Mouse (Mus musculus) G1E (cell line): Measurements from ENCODE around the gene Itprid1. TPM values are rescaled to one million over a fixed set of nuclear protein-coding genes. Genes with fewer than 3 reads are reported as not detected.

Experiments
- ATAC-seq: 2 replicates; pipeline ENCODE4 v1.8.0; 2016; ENCODE audit warnings: mild to moderate bottlenecking; ENCODE audit not compliant: insufficient number of reproducible peaks, poor library complexity, low FRiP score, severe bottlenecking; ENCODE audit errors: extremely low read depth
- DNase-seq: peaks from one replicate; pipeline ENCODE4 v3.0.0; 2012; ENCODE audit warnings: low spot score
- H3K27me3 ChIP-seq: 2 replicates; pipeline ENCODE4 v1.6.1; 2012; ENCODE audit warnings: mild to moderate bottlenecking, low read length, inconsistent platforms; ENCODE audit not compliant: insufficient read depth
- H3K36me3 ChIP-seq: replicated peaks from 2 replicates; pipeline ENCODE3; 2012; ENCODE audit warnings: mild to moderate bottlenecking, inconsistent platforms
- H3K4me1 ChIP-seq: 2 replicates; pipeline ENCODE4 v1.6.1; 2012; ENCODE audit warnings: low read depth, low read length, inconsistent platforms, mixed read lengths; ENCODE audit not compliant: insufficient read depth
- H3K4me3 ChIP-seq: 2 replicates; pipeline ENCODE4 v1.5.1; 2012; ENCODE audit warnings: low read depth, mild to moderate bottlenecking, inconsistent platforms, low read length, moderate library complexity, mixed read lengths
- H3K9me3 ChIP-seq: replicated peaks from 2 replicates; pipeline ENCODE4 v1.6.1; 2012; ENCODE audit warnings: inconsistent platforms
- CTCF ChIP-seq: IDR thresholded peaks from 2 replicates; pipeline ENCODE4 v1.5.1; 2012; ENCODE audit warnings: low read depth, low read length, inconsistent platforms, mixed read lengths
- GATA1 ChIP-seq: IDR thresholded peaks from 2 replicates; pipeline ENCODE4 v1.6.1; 2012; ENCODE audit warnings: borderline replicate concordance, low read length, inconsistent platforms, mixed read lengths
- GATA2 ChIP-seq: IDR thresholded peaks from 2 replicates; pipeline ENCODE4 v1.6.1; 2012; ENCODE audit warnings: low read depth, low read length, inconsistent platforms, borderline replicate concordance
- POLR2AphosphoS5 ChIP-seq: IDR thresholded peaks from 2 replicates; pipeline ENCODE4 v1.6.1; 2012; ENCODE audit warnings: low read depth, low read length, inconsistent platforms; ENCODE audit not compliant: insufficient replicate concordance
- TAL1 ChIP-seq: conservative IDR thresholded peaks from 2 replicates; pipeline ENCODE4 v1.6.1; 2012; ENCODE audit warnings: low read depth, low read length, inconsistent platforms, mixed read lengths
- polyA plus RNA-seq: library from polyadenylated mRNA; stranded (reverse); fragments of >175 nt; gene quantifications from 2 replicates; pipeline ENCODE4 v1.2.3, GENCODE M21; 2012
- total RNA-seq, 2 experiments: library from RNA; stranded (forward) in 1 of 2; stranded (reverse) in 1 of 2; fragments of 200-1000 nt in 1 of 2; fragments of >200 nt in 1 of 2; fragmentation: Nextera tagmentation in 1 of 2; gene quantifications; 2 replicates each; pipeline ENCODE4 v1.2.3; 2014 to 2017

The Itprid1 gene
- total and polyA plus RNA-seq, 3 experiments: not detected

DNA sequence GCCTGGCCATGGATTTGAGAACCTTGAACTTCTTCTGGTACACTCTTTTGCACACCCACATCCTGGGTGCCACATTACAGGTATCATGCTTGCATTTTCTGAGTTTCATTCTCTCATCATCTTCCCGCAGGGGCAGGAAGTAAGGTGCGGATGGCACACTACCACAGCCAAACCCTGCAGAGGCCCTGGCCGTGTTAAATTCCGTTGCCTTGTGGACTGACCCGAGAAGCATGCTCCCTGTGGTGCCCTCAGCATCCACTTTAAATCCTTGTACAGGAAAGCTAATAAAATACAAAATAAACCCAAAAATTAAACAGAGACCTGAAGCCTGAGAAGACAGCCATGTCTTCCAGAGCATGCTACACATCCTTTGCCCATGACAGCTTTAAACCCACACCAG is 82.5 kb downstream of the Itprid1 start:
- no peaks in the 10 kb centered on the region for H3K36me3 ChIP-seq
- no peaks in the 10 kb centered on the region for H3K4me1 ChIP-seq
- ATAC-seq (no peak), DNase-seq (no peak)
- H3K4me3 ChIP-seq: no peak overlapping the region
- H3K27me3 ChIP-seq: no peaks in the 10 kb centered on the region
- TF ChIP-seq GATA2 (no peak), POLR2AphosphoS5 (no peak), CTCF (no peak), TAL1 (no peak), GATA1 (no peak)
- no peaks in the 10 kb centered on the region for H3K9me3 ChIP-seq

DNA sequence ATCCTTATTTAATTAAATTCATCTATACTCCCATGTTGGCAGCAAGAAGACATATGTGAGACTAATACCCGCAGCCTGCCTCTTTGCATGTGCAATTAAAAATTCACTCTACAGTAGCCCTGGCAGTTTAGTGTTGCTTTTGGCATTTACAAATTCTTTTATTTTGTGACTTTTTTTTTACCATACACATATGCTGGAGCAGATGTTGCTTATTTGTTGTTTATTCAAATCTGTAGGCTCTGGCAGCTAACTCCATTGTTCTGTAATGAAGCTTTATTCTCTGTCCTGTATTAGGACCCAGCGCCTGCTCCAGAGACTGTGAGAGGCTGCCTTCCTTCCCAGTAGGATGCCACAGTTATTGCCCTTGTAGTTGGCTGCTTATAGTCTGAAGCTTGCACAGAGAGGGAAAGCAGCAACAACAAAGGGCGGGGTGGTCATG is 83.6 kb downstream of the Itprid1 start:
- no peak for DNase-seq
- no peak for ATAC-seq
- no peaks in the 10 kb centered on the region for H3K4me1 ChIP-seq

DNA sequence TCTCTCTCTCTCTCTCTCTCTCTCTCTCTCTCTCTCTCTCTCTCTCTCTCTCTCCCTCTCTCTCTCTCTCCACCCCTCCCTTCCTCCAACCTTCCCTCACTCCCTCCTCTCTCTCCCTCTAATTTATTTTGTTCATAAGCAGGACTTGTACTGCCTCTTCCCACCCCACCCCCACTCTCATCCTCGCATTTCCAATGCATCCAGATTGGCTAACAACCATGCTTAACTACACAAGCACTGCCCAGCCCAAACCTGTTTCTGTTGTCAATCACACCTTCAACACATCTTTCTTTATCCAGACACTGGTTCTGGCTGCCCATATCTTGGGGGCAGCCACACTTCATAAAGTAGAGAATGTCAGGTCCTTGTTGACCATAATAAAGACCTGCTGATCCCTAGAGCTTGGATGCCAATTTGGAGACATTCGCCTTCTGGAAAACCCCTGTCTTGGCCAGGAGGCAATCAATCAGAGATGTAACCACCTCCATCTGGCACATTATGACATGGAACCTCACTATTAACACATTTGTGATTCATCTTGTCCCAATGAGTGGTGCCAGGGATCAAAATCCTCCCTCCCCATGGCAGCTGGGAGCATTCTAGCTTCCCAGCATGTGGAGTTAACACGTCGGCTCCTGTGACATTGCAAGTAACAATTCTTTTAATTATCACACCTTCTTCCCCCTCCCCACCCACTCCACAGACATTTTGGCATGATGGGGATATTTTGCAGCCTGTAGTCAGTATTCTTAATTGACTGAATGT is 84.4 kb downstream of the Itprid1 start:
- Histone ChIP-seq H3K4me1 (no peaks in the 10 kb centered on the region), H3K27me3 (no peaks in the 10 kb centered on the region), H3K4me3 (no peak overlapping the region), H3K9me3 (no peaks in the 10 kb centered on the region), H3K36me3 (no peaks in the 10 kb centered on the region)
- DNase-seq (no peak), ATAC-seq (no peak)
- TF ChIP-seq CTCF (no peak), POLR2AphosphoS5 (no peak), GATA2 (no peak), TAL1 (no peak), GATA1 (no peak)

More for the DNA sequence above, 83.6 kb downstream of the Itprid1 start:
- H3K27me3 ChIP-seq: no peaks in the 10 kb centered on the region
- H3K9me3 ChIP-seq: no peaks in the 10 kb centered on the region
- H3K36me3 ChIP-seq: no peaks in the 10 kb centered on the region
- no peak overlapping the region for H3K4me3 ChIP-seq
- no peak for TF ChIP-seq CTCF
- TF ChIP-seq POLR2AphosphoS5: no peak
- TF ChIP-seq TAL1: no peak
- no peak for TF ChIP-seq GATA2
- no peak for TF ChIP-seq GATA1

DNA sequence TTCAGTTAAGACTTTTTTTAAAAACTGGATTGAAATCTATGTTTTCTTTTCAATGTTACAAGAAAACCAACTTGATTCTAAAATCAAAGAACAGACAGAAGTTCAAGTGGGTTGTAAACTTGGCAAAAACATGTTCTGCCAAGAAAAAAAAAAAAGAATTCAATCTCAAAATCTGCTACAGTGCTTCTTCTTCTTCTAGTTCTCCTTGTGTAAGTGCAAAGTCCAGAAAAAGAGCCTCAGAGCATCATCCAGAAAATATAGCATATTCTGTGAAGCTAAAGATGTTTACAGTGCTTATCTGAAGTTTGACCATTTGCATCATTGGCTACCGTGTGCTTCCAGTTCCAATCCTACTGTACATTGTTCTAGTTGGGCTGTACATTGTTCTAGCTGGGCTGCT is 108.0 kb downstream of the Itprid1 start:
- H3K9me3 ChIP-seq: no peaks in the 10 kb centered on the region
- H3K36me3 ChIP-seq: no peaks in the 10 kb centered on the region
- DNase-seq (no peak), ATAC-seq (no peak)
- no peaks in the 10 kb centered on the region for H3K27me3 ChIP-seq
- no peaks in the 10 kb centered on the region for H3K4me1 ChIP-seq
- TF ChIP-seq TAL1 (no peak), CTCF (no peak), GATA1 (no peak), GATA2 (no peak), POLR2AphosphoS5 (no peak)
- H3K4me3 ChIP-seq: no peak overlapping the region

DNA sequence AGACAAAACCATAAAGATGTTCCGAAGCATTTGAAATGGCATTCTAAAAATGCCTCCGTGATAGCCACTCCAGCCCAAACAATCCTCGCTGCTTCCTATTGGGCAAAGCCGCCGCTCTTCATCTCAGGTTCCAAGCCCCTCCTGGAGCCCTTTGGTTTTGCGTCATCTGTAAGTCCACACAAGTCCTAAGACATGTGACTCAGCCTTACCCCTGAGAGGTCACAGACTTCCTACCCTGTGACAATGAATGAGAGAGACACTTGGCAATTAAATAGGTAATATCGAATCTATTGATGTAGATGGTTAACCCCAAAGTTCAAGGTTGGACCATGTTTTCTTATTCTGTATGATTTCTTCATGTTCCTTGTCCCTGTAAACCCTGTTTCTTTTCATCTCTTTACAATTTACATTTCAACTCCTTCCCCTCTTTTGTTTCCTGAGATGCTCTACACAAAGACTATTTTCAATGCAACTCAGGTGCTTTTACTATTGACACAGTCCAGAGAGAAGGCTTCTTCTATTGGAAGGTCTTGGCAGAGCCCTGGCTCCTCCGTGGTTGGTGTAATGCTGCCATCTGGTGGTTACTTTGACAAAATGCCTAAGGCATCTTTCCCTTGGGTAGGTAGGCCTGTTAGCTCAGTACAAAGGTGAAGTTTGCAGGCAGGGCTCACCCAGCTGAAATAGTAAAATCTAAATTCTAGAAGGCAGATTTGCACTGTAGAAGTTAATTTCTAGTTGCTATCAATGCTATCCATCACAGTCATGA is 113.8 kb downstream of the Itprid1 start:
- no peak for ATAC-seq
- peak; percentile 2 for DNase-seq

DNA sequence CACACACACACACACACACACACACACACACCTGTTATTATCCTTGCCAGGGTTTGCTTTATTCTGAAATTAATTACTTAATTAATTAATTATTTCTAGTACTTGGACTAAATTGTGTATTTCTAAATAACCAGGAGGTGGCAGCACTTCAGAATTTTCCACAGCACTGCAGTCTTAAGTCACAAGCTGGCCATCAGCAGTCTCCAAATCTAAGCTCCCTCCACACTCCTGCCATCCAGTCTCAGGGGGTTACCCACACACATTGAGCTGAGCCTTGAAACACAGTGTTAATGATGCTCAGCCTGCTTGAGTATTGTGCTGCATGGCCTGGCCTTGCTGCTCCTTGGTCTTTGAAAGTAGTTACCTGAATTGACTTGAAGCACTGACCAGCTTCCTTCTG is 136.3 kb downstream of the Itprid1 start:
- TF ChIP-seq TAL1: no peak
- TF ChIP-seq POLR2AphosphoS5: no peak
- no peak for TF ChIP-seq GATA1
- TF ChIP-seq GATA2: no peak
- TF ChIP-seq CTCF: no peak
- no peaks in the 10 kb centered on the region for H3K27me3 ChIP-seq
- DNase-seq: no peak
- H3K36me3 ChIP-seq: no peaks in the 10 kb centered on the region
- H3K9me3 ChIP-seq: no peaks in the 10 kb centered on the region
- ATAC-seq: no peak
- H3K4me3 ChIP-seq: no peak overlapping the region
- no peaks in the 10 kb centered on the region for H3K4me1 ChIP-seq

More for the DNA sequence above, 113.8 kb downstream of the Itprid1 start:
- no peak overlapping the region for H3K4me3 ChIP-seq
- no peaks in the 10 kb centered on the region for H3K4me1 ChIP-seq
- no peaks in the 10 kb centered on the region for H3K9me3 ChIP-seq
- no peaks in the 10 kb centered on the region for H3K36me3 ChIP-seq
- no peak for TF ChIP-seq TAL1
- 0 out of 2 replicates have a peak, but pooled peaks have one; percentile 15 for TF ChIP-seq CTCF
- no peaks in the 10 kb centered on the region for H3K27me3 ChIP-seq
